Mouse (Mus musculus): ENCODE data around the gene Lclat1.

DNA sequence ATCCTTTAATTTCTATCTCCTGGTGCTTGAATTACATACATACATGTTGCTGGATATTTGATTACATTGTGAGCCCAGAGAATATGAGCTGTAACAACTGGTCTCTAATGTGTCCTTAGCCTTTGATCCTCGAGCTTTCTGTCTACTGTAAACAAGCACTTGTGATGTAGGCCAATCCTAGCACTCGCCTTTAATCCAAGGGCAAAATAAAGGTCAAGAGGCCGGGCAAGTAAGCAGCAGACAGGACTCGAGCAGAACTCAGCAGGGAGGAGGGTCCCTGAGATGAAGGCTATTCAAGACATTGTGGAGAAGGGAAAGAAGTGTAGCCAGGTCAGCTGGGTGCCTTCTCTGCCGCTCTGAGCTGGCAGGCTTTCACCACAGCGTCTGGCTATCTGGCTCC, 4.8 kb downstream of the Lclat1 start:
- TF ChIP-seq MAX (IDR thresholded peaks at IDR 0.05; ENCODE audit: low read depth) (no peak), USF1 (IDR thresholded peaks at IDR 0.05; ENCODE audit: low read depth) (no peak), POLR2A (IDR thresholded peaks at IDR 0.05; ENCODE audit: insufficient read length, low read depth) (no peak)
